Comparison of ENCODE assay signal across 8 mouse cellular contexts in genomic region chr9:61914203-61914916, GRCm38 (mm10). TPM values are rescaled to one million over a fixed set of nuclear protein-coding genes. Genes with fewer than 3 reads are reported as not detected.
DNase-seq lines count a peak whose midpoint lies in the region; ATAC-seq and TF ChIP-seq lines count a peak whose summit lies in the region.

Rplp1 (minus strand) TSS chr9:61914542.

- H3K4me3 ChIP-seq in gastrocnemius, adult 2 months, result peak within 1 kb of the TSS; percentile 74
- H3K4me3 ChIP-seq in hindbrain, postnatal 0 days (ENCODE audit: low read length), result peak within 1 kb of the TSS; percentile 89
- peak within 1 kb of the TSS; percentile 68 for H3K4me3 ChIP-seq in left cerebral cortex, adult 2 months

- under 1% methylated on average over 70 of the region's 70 CpGs for WGBS in hindbrain, postnatal 0 days

- peak within 1 kb of the TSS; percentile 93 for H3K27ac ChIP-seq in gastrocnemius, adult 2 months
- H3K27ac ChIP-seq in hindbrain, postnatal 0 days, result peak within 1 kb of the TSS; percentile 94
- peak within 1 kb of the TSS; percentile 96 for H3K27ac ChIP-seq in left cerebral cortex, adult 2 months

- H3K27me3 ChIP-seq in hindbrain, postnatal 0 days (ENCODE audit: insufficient read depth, low read length), result no peaks in the 10 kb centered on the region

- H3K9me3 ChIP-seq in hindbrain, postnatal 0 days (ENCODE audit: low read length), result no peaks in the 10 kb centered on the region

- H3K9ac ChIP-seq in hindbrain, postnatal 0 days (replicated peaks; ENCODE audit: low read length), result peak within 1 kb of the TSS; percentile 69

- H3K4me2 ChIP-seq in hindbrain, postnatal 0 days (ENCODE audit: low read depth, low read length), result peak within 1 kb of the TSS; percentile 65

- peaks cover 14% of the 10 kb centered on the region for H3K36me3 ChIP-seq in hindbrain, postnatal 0 days (ENCODE audit: insufficient read depth, low read length)

- DNase-seq in ZHBTc4 (ENCODE audit: low read depth, low spot score), result peak; percentile 98
- peak; percentile 97 for DNase-seq in gastrocnemius, adult 2 months
- peak; percentile 98 for DNase-seq in hindbrain, postnatal 0 days (ENCODE audit: low spot score)
- DNase-seq in left cerebral cortex, adult 2 months (ENCODE audit: extremely low spot score in 1 of 2, low spot score in 2 of 2), result peak; percentile 95 to 96
- peak; percentile 97 for DNase-seq in right cerebral cortex, adult 2 months (ENCODE audit: low spot score in 2 of 2)
- DNase-seq in urinary bladder, postnatal 14 days (ENCODE audit: low spot score), result peak; percentile 97

- H3K4me1 ChIP-seq in hindbrain, postnatal 0 days (ENCODE audit: insufficient read depth, low read length), result 0 out of 2 replicates have a peak, but pooled peaks cover 3% of the 10 kb centered on the region

- intact Hi-C loops in gastrocnemius, adult 2 months (cut with DNase I), result loop anchor here (2.0 kb wide), 1 partner anchor 32 kb away; the partner anchor contains the start of gene Kif23
- intact Hi-C loops in left cerebral cortex, adult 2 months (cut with DNase I), result loop anchor here (2.0 kb wide), 1 partner anchor 32 kb away; the partner anchor contains the start of gene Kif23

- ATAC-seq in common myeloid progenitor, adult 5-6 weeks (replicated peaks; ENCODE audit: low read depth, poor library complexity, severe bottlenecking), result peak; percentile 86
- peak; percentile 97 for ATAC-seq in hindbrain, postnatal 0 days
- peak; percentile 96 for ATAC-seq in megakaryocyte, adult 5-6 weeks (ENCODE audit: poor library complexity, severe bottlenecking)

- no peak for TF ChIP-seq CTCF in gastrocnemius, adult 2 months (IDR thresholded peaks at IDR 0.05)
- no peak for TF ChIP-seq CTCF in hindbrain, postnatal 0 days (IDR thresholded peaks at IDR 0.05; ENCODE audit: low read depth)
- no peak; the same call in 1 of the 2 replicates for TF ChIP-seq CTCF in left cerebral cortex, adult 2 months (IDR thresholded peaks at IDR 0.05)

RNA-seq across cellular contexts. Expression of gene Rplp1, which starts in this region (rescaled TPM):
- 4,884 and 5,218 TPM in 2 replicates for total RNA-seq in common myeloid progenitor, adult 5-6 weeks (2017)
- total RNA-seq in gastrocnemius, adult 2 months (2021), result 1,000 to 10,000 TPM; 1,321 to 1,510 TPM
- total RNA-seq in hindbrain, postnatal 0 days (2014; rRNA removed), result 2,832 and 4,239 TPM in 2 replicates
- polyA plus RNA-seq in hindbrain, postnatal 0 days (2015; fragmentation: Nextera tagmentation; extraction: Ambion mirVana), result 1,070 and 1,080 TPM in 2 replicates
- total RNA-seq in left cerebral cortex, adult 2 months (2021), result 1,000 to 10,000 TPM; 1,334 to 1,440 TPM
- total RNA-seq in megakaryocyte, adult 5-6 weeks (2015), result 1,617 and 1,884 TPM in 2 replicates
- total RNA-seq in megakaryocyte, adult 5-6 weeks (2017), result 3,108 and 3,204 TPM in 2 replicates

Comparison
In these comparisons a context has a peak if more than half of its experiments do, and no peak if none do; other contexts are left out.
1. Peak in every context shown above with its lines: DNase-seq, ATAC-seq, H3K4me3 ChIP-seq and H3K27ac ChIP-seq.